Mouse (Mus musculus) liver, postnatal 0 days (tissue): ENCODE measurements around the gene Dpep3.

Experiments
- CTCF ChIP-seq: sonication (generic); IDR thresholded peaks from 2 replicates; pipeline ENCODE4 v1.5.1; 2016; ENCODE audit warnings: antibody characterized with exemption, low read depth
- EP300 ChIP-seq: IDR thresholded peaks from 2 replicates; pipeline ENCODE4 v1.6.1; 2016; ENCODE audit warnings: antibody characterized with exemption, low read depth, mild to moderate bottlenecking

GRCm38 (mm10) chr8:105979325-105979724 is at the start of gene Dpep3:
- TF ChIP-seq CTCF (0 out of 2 replicates have a peak, but pooled peaks have one; percentile 18), EP300 (no peak)
